Mouse (Mus musculus) adrenal gland, postnatal 0 days (tissue): Measurements from ENCODE around the gene Gm15056. TPM values are rescaled to one million over a fixed set of nuclear protein-coding genes. Genes with fewer than 3 reads are reported as not detected.

Experiments
- polyA plus RNA-seq: library from polyadenylated mRNA; unstranded; fragments of >200 nt; fragmentation: Nextera tagmentation; extraction: Ambion mirVana; gene quantifications from 2 replicates; pipeline ENCODE4 v1.2.1, GENCODE M21; 2015

The Gm15056 gene
- not detected in 2 replicates for polyA plus RNA-seq

DNA sequence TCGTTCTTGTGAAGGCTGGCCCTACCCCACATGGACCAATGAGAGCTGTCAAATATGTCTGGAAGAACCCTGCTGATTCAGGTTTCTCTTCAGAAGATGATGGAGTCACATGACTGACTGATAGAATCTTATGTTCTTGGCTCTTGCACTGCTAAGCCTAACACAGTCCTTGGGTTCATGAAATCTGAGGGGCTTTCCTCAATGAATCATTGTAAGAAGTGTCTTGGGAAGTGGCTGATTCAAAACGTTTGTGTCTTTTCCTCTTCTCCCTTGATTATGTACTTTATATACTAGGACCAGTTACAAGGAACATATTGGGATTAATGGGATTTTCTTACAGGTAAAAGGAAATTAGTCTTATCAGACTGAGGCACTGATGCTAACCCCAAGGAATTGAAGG, at the start of gene Gm15056:
Gm15056 (minus strand) TSS at position 101 of the 400 bp plus-strand sequence.

DNA sequence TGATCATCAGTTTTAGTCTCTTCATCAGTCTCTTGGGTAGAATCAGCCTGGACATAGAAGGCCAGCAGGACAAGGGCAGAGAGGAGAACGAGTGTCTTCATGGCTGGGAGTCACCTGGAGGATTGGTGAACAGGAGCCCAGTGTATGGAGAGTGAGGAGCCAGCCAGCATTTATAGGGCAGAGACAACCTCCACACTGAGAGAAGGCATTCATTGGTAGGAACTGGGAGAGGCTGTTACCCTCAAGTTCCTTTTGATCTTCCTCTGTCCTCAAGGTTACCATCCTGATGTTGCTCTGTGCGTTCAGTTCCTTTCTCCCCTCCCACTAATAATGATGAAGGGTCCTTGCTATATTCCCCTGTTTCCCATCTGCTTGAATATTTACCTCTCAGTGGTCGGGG, 42.2 kb upstream of the Gm15056 start, which contains the start of gene AY761185:
AY761185 (minus strand) TSS at position 101 of the 400 bp plus-strand sequence.

DNA sequence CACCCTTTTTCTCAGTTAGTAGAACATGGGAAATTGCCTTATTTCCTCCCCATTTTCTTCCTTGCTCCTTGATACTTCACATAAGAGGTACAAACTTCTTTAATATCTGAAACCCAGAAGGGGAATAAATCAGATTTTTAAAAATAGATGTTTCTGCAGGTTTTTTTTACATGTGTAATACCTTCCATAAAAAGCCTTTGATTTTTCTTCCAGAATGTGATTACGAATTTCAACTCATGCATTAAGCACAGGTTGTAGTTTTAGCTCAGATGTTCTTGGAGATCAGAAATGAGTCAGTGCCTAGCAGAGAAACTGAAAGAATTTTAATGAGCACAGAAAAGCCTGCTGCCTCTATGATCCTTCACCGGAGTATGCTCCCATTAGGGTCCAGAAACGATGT, 19.5 kb upstream of the Gm15056 start, which contains the start of gene Gm6040:
Gm6040 (minus strand) TSS at position 101 of the 400 bp plus-strand sequence.

DNA sequence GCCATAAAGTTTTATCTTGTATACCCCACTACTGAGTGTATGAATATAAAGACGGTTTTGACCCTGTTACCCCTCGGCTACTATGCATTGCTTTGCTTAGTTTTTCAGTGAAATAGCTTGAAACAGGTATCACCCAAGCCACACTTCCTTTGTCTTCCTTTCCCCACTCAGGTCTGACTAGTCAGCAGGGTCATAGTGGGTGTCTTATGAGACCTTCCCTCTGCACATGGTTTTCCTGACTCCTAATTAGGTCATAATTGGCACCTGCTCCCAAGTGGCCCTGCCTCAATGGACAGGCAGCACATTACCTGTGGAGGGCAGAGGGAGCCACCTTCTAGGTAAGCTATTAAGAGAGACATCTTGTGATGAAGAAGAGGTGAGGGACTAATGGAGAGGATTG, 10.1 kb downstream of the Gm15056 start, which contains the start of gene Defb33:
Defb33 (plus strand) TSS at position 301 of the 400 bp plus-strand sequence.

Other genes with a start within 250 kb of the Gm15056 start
- not detected in 2 replicates for gene Defb33, start 10.0 kb downstream of the Gm15056 start, polyA plus RNA-seq
- gene Gm6040, start 19.4 kb upstream of the Gm15056 start, polyA plus RNA-seq = not detected in 2 replicates
- not detected in 2 replicates for gene AY761185, start 42.1 kb upstream of the Gm15056 start, polyA plus RNA-seq
- not detected in 2 replicates for gene Defa21, start 122.9 kb upstream of the Gm15056 start, polyA plus RNA-seq
- gene Defa23, start 152.4 kb upstream of the Gm15056 start, polyA plus RNA-seq = not detected in 2 replicates
- gene Defa35, start 162.4 kb upstream of the Gm15056 start, polyA plus RNA-seq = not detected in 2 replicates
- not detected in 2 replicates for gene Defa25, start 181.8 kb upstream of the Gm15056 start, polyA plus RNA-seq
- not detected in 2 replicates for gene Gm14851, start 193.4 kb upstream of the Gm15056 start, polyA plus RNA-seq
- gene Defa30, start 232.0 kb upstream of the Gm15056 start, polyA plus RNA-seq = not detected in 2 replicates